Comparison of ENCODE assay signal across 15 mouse cellular contexts in genomic region chr17:12755951-12756350, GRCm38 (mm10). TPM values are rescaled to one million over a fixed set of nuclear protein-coding genes. Genes with fewer than 3 reads are reported as not detected.
A peak's percentile ranks its signal among the peaks of the same experiment; 100 is the strongest.
DNase-seq lines count a peak whose midpoint lies in the region; ATAC-seq and TF ChIP-seq lines count a peak whose summit lies in the region.
"Had no signal": no experiment of that assay in that cellular context is flagged by ENCODE, and none has a peak within 500 bp of the region (broad histone marks: within the 10 kb centered on the region; RNA-seq: fewer than 3 reads in every experiment).

No protein-coding gene starts in this region.

- no peak for TF ChIP-seq CTCF in bone marrow macrophage, adult 2 months (IDR thresholded peaks at IDR 0.05; ENCODE audit: low read depth, low read length)

- H3K9ac ChIP-seq in embryonic facial prominence, embryonic 13.5 days = no peak overlapping the region
- H3K9ac ChIP-seq in heart, embryonic 14.5 days (ENCODE audit: low read length) = peak overlapping the region; percentile 63
- H3K9ac ChIP-seq in intestine, embryonic 15.5 days = no peak overlapping the region
- H3K9ac ChIP-seq: lung, embryonic 15.5 days had no signal

- H3K4me1 ChIP-seq in embryonic facial prominence, embryonic 13.5 days = peaks cover 76% of the 10 kb centered on the region
- peaks cover 68% of the 10 kb centered on the region for H3K4me1 ChIP-seq in embryonic facial prominence, embryonic 10.5 days
- peaks cover 71 to 99% of the 10 kb centered on the region in 2 experiments for H3K4me1 ChIP-seq in heart, embryonic 14.5 days (ENCODE audit: control insufficient read depth in 2 of 2, insufficient read depth in 2 of 2, low read length in 2 of 2)
- H3K4me1 ChIP-seq in bone marrow macrophage, adult 2 months (ENCODE audit: control insufficient read depth, insufficient read depth, low read length) = peaks cover 86% of the 10 kb centered on the region
- H3K4me1 ChIP-seq in intestine, embryonic 15.5 days (replicated peaks) = peaks cover 75% of the 10 kb centered on the region

- no peak overlapping the region for H3K4me3 ChIP-seq in embryonic facial prominence, embryonic 13.5 days
- no peak overlapping the region for H3K4me3 ChIP-seq in embryonic facial prominence, embryonic 10.5 days
- no peak overlapping the region for H3K4me3 ChIP-seq in heart, embryonic 14.5 days (ENCODE audit: control insufficient read depth in 1 of 2, insufficient read depth in 1 of 2, low read depth in 1 of 2, low read length in 2 of 2)
- H3K4me3 ChIP-seq in bone marrow macrophage, adult 2 months (ENCODE audit: insufficient read depth, low read length) = no peak overlapping the region
- no peak overlapping the region for H3K4me3 ChIP-seq in intestine, embryonic 15.5 days (replicated peaks)
- H3K4me3 ChIP-seq: lung, embryonic 15.5 days had no signal

- no peaks in the 10 kb centered on the region for H3K27me3 ChIP-seq in embryonic facial prominence, embryonic 13.5 days
- no peaks in the 10 kb centered on the region for H3K27me3 ChIP-seq in embryonic facial prominence, embryonic 10.5 days (replicated peaks; ENCODE audit: low read depth, poor library complexity, severe bottlenecking)
- no peaks in the 10 kb centered on the region for H3K27me3 ChIP-seq in heart, embryonic 14.5 days (ENCODE audit: control insufficient read depth, insufficient read depth, low read length)
- H3K27me3 ChIP-seq in intestine, embryonic 15.5 days (replicated peaks) = no peaks in the 10 kb centered on the region
- H3K27me3 ChIP-seq: lung, embryonic 15.5 days had no signal

- TF ChIP-seq POLR2A in bone marrow macrophage, adult 2 months (IDR thresholded peaks at IDR 0.05; ENCODE audit: borderline replicate concordance, low read depth, low read length) = no peak

- ATAC-seq in embryonic facial prominence, embryonic 13.5 days (ENCODE audit: insufficient number of reproducible peaks, insufficient read depth, low FRiP score, low TSS enrichment, low read depth) = no peak
- ATAC-seq in heart, embryonic 14.5 days (ENCODE audit: insufficient number of reproducible peaks, insufficient read depth, low FRiP score, low read depth) = no peak
- ATAC-seq in intestine, embryonic 15.5 days = no peak
- ATAC-seq: forebrain, embryonic 16.5 days had no signal

- H3K36me3 ChIP-seq in embryonic facial prominence, embryonic 13.5 days = peaks cover 6% of the 10 kb centered on the region; the same call in 1 of the 2 replicates
- H3K36me3 ChIP-seq in embryonic facial prominence, embryonic 10.5 days (replicated peaks) = peaks cover 33% of the 10 kb centered on the region
- peaks cover 81% of the 10 kb centered on the region for H3K36me3 ChIP-seq in heart, embryonic 14.5 days (ENCODE audit: control insufficient read depth, insufficient read depth, low read length)
- H3K36me3 ChIP-seq in intestine, embryonic 15.5 days = no peaks in the 10 kb centered on the region; the same call in none of the 2 replicates

- H3K27ac ChIP-seq in embryonic facial prominence, embryonic 13.5 days = peak overlapping the region; percentile 44; the same call in 1 of the 2 replicates
- H3K27ac ChIP-seq in embryonic facial prominence, embryonic 10.5 days (replicated peaks) = no peak overlapping the region
- peak overlapping the region; percentile 44 to 89; a peak in 3 of 4 replicates for H3K27ac ChIP-seq in heart, embryonic 14.5 days (replicated peaks in 1 of 2; ENCODE audit: control insufficient read depth in 1 of 2, insufficient read depth in 1 of 2, low read depth in 2 of 2, low read length in 2 of 2)
- peak overlapping the region; percentile 98 for H3K27ac ChIP-seq in bone marrow macrophage, adult 2 months (ENCODE audit: insufficient read depth, low read depth, low read length)
- no peak overlapping the region; the same call in 1 of the 2 replicates for H3K27ac ChIP-seq in intestine, embryonic 15.5 days
- H3K27ac ChIP-seq: lung, embryonic 15.5 days had no signal

- H3K9me3 ChIP-seq in embryonic facial prominence, embryonic 13.5 days = no peaks in the 10 kb centered on the region
- no peaks in the 10 kb centered on the region for H3K9me3 ChIP-seq in embryonic facial prominence, embryonic 10.5 days
- H3K9me3 ChIP-seq in heart, embryonic 14.5 days (ENCODE audit: control insufficient read depth, low read length) = no peaks in the 10 kb centered on the region
- no peaks in the 10 kb centered on the region for H3K9me3 ChIP-seq in intestine, embryonic 15.5 days
- H3K9me3 ChIP-seq: lung, embryonic 15.5 days had no signal

- no peak overlapping the region for H3K4me2 ChIP-seq in embryonic facial prominence, embryonic 13.5 days
- peak overlapping the region; percentile 67 for H3K4me2 ChIP-seq in heart, embryonic 14.5 days (ENCODE audit: low read length)
- H3K4me2 ChIP-seq in intestine, embryonic 15.5 days (replicated peaks) = no peak overlapping the region
- H3K4me2 ChIP-seq: lung, embryonic 15.5 days had no signal

- DNase-seq in embryonic facial prominence, embryonic 10.5 days (ENCODE audit: low spot score) = no peak
- no peak for DNase-seq in heart, adult 8-10 months (ENCODE audit: low spot score)
- DNase-seq in natural killer cell, adult 2 months (ENCODE audit: low spot score in 2 of 2) = peak; percentile 27 to 54
- DNase-seq in frontal cortex, postnatal 10 days (ENCODE audit: low spot score in 2 of 2) = no peak
- DNase-seq: adrenal gland, adult 2 months; cerebellum, postnatal 25 days; kidney, adult 2 months; midbrain, embryonic 14.5 days; thymus, postnatal 25 days had no signal

- 67% methylated on average over 4 of the region's 4 CpGs for WGBS in embryonic facial prominence, embryonic 13.5 days
- WGBS in embryonic facial prominence, embryonic 10.5 days = 80% methylated on average over 4 of the region's 4 CpGs
- 36% methylated on average over 4 of the region's 4 CpGs for WGBS in heart, embryonic 14.5 days
- WGBS in intestine, embryonic 15.5 days = 51% methylated on average over 4 of the region's 4 CpGs

RNA-seq across cellular contexts. Expression of gene Igf2r, which starts 13.5 kb away (rescaled TPM):
- polyA plus RNA-seq in embryonic facial prominence, embryonic 13.5 days (2015; fragmentation: Nextera tagmentation; extraction: Ambion mirVana) = 27.9 and 35.4 TPM in 2 replicates
- 25.9 and 27.2 TPM in 2 replicates for polyA plus RNA-seq in embryonic facial prominence, embryonic 10.5 days (2016; fragmentation: Nextera tagmentation; extraction: Ambion mirVana)
- 196 and 201 TPM in 2 replicates for polyA plus RNA-seq in heart, embryonic 14.5 days (2014; fragmentation: Nextera tagmentation; extraction: Ambion mirVana)
- 100 to 1,000 TPM; 103 to 124 (median 118) TPM for total RNA-seq in heart, adult 8-10 months (2022)
- polyA plus RNA-seq in bone marrow macrophage, adult 2 months (2012; ENCODE audit: insufficient read depth, insufficient read length, missing spikeins) = 31.0 and 36.5 TPM in 2 replicates
- polyA plus RNA-seq in intestine, embryonic 15.5 days (2015; fragmentation: Nextera tagmentation; extraction: Ambion mirVana) = 37.5 and 38.9 TPM in 2 replicates

Comparison
In these comparisons a context has a peak if more than half of its experiments do, and no peak if none do; other contexts are left out.
1. H3K27ac ChIP-seq: peak in embryonic facial prominence, embryonic 13.5 days (single experiment), heart, embryonic 14.5 days (2 of 2) and bone marrow macrophage, adult 2 months (single experiment); none in embryonic facial prominence, embryonic 10.5 days (single experiment) and intestine, embryonic 15.5 days (single experiment).
2. DNase-seq: peak in natural killer cell, adult 2 months (2 of 2); none in embryonic facial prominence, embryonic 10.5 days (single experiment), heart, adult 8-10 months (single experiment) and frontal cortex, postnatal 10 days (0 of 2).